Mouse (Mus musculus) olfactory bulb, adult 2 months (tissue): ENCODE measurements around the gene Dtymk. TPM values are rescaled to one million over a fixed set of nuclear protein-coding genes. Genes with fewer than 3 reads are reported as not detected.

Source experiments
- H3K27ac ChIP-seq: fragments of 200-500 bp; 2 replicates; pipeline ENCODE4 v1.5.1; 2012; ENCODE audit warnings: low read depth, low read length; ENCODE audit not compliant: insufficient read depth
- H3K4me1 ChIP-seq: fragments of 200-500 bp; 2 replicates; pipeline ENCODE4 v1.6.1; 2012; ENCODE audit warnings: low read length; ENCODE audit not compliant: control insufficient read depth, insufficient read depth
- H3K4me3 ChIP-seq: fragments of 200-500 bp; 2 replicates; pipeline ENCODE4 v1.5.1; 2012; ENCODE audit warnings: mild to moderate bottlenecking, low read depth, low read length, moderate library complexity; ENCODE audit not compliant: insufficient read depth
- CTCF ChIP-seq: fragments of 200-500 bp; IDR thresholded peaks from 2 replicates; pipeline ENCODE4 v1.5.1; 2012; ENCODE audit warnings: low read depth, mild to moderate bottlenecking, low read length, moderate library complexity; ENCODE audit not compliant: insufficient read depth
- POLR2A ChIP-seq: fragments of 200-500 bp; IDR thresholded peaks from 2 replicates; pipeline ENCODE4 v1.6.1; 2012; ENCODE audit warnings: mild to moderate bottlenecking, low read depth, low read length, moderate library complexity; ENCODE audit not compliant: insufficient read depth
- WGBS: fragments of 180-500 bp; shearing (Covaris S2); methylation state at CpG from one replicate; pipeline ENCODE4 v1.1.7; 2018; 5-methylcytosine and 5-hydroxymethylcytosine counted together
- polyA plus RNA-seq: library from polyadenylated mRNA; stranded (reverse); fragments of >200 nt; gene quantifications from 2 replicates; pipeline ENCODE4 v1.2.4, GENCODE M21; 2012; ENCODE audit warnings: low replicate concordance; ENCODE audit not compliant: missing spikeins, insufficient read depth, insufficient read length

Dtymk gene
- polyA plus RNA-seq, 1 experiment: not detected

DNA sequence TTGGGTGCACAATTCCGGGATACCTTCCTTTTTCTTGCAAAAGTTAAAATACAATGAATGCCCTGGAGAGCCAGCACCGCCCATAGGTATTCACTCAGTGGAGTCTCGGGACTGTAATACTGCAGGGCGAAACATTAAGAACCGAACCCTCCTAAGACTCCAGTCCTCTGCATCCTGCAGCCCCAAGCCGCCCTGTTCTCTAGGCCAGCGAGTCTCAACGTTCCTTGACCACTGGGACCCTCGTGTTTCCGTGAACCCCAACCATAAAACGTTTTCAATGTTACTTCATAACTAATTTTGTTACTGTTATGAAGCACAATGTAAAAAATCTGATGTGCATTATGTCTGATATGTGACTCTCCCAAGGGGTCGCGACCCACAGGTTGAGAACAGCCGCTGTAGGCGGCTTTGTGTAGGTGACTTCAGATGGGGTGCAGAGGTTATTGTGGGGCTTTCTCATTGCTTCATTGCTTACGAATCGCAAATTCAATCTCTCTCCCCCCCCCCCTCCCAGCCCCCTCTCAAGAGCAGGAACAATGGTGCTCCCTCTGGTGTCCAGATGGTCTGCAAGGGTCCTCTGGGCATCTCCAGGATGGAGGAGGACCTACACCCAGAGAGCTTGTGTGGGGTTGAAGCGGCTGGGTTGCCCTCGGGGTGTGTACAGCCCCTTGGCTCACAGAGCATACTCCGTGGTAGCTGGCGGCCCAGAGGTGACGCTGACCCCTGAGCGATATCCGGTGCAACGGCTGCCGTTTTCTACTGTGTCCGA, 24.2 kb upstream of the Dtymk start:
- TF ChIP-seq POLR2A: no peak
- TF ChIP-seq CTCF: no peak
- peak overlapping the region; percentile 97 for H3K27ac ChIP-seq
- 46% methylated on average over 27 of the region's 27 CpGs for WGBS
- peaks cover 15% of the 10 kb centered on the region for H3K4me1 ChIP-seq
- peak overlapping the region; percentile 65 for H3K4me3 ChIP-seq

DNA sequence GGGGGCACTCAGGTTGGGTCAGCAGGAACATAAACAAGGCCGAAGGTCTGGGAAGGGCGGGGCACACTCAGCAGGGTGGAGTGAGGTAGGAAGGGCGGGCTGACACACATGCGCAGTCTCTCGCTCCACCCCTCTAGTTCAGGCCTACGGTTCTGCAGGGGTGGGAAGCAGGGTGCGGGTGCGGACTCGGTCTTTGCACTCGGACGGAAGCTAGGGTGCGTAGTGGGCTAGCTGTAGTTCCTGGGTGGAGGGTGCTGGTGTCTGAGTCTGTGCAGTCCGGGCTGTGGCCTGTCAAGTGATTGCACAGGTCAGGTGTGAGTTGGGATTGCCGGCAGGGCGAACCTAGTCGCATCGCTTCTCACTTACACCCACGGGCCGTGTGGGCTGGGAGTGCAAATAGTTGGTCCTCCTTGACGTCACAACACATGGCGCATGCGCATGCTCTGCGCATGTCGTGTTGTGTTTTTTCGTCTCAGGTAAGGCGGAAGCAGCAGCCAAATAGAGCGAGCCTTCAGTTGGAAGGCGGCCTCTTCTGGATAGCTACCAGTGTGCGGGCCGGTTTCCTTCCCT, 23.5 kb upstream of the Dtymk start:
- under 1% methylated on average over 30 of the region's 30 CpGs for WGBS
- Histone ChIP-seq H3K4me3 (peak overlapping the region; percentile 65), H3K27ac (peak overlapping the region; percentile 97), H3K4me1 (peaks cover 15% of the 10 kb centered on the region)
- TF ChIP-seq POLR2A (peak; percentile 98), CTCF (no peak)

DNA sequence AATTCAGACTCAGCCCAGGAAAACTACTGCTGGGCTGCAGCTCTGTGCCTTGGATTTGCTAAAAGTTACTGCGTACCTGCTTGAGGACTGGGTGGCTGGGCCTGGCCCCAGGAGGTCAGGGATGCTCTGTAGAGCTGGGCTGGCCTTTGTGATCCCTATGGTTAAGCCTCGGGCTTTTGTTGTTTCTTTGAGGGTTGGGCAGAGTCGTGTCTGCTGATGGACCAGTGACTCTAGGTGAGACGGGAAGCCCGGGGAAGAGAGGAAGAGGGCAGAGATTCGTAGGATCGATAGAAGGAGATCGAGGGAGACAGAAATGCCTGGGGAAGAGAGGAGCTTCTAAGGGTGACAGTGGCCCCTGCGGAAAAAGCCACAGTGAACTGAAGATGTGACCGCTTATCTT, 22.9 kb upstream of the Dtymk start, which contains the start of gene D2hgdh:
TSS of gene D2hgdh (plus strand) at position 301 of the 400 bp plus-strand sequence.
- Histone ChIP-seq H3K4me1 (peaks cover 15% of the 10 kb centered on the region), H3K4me3 (peak within 1 kb of the TSS; percentile 65), H3K27ac (peak within 1 kb of the TSS; percentile 97)
- no peak for TF ChIP-seq CTCF
- TF ChIP-seq POLR2A: no peak
- 7% methylated on average over 10 of the region's 10 CpGs for WGBS

DNA sequence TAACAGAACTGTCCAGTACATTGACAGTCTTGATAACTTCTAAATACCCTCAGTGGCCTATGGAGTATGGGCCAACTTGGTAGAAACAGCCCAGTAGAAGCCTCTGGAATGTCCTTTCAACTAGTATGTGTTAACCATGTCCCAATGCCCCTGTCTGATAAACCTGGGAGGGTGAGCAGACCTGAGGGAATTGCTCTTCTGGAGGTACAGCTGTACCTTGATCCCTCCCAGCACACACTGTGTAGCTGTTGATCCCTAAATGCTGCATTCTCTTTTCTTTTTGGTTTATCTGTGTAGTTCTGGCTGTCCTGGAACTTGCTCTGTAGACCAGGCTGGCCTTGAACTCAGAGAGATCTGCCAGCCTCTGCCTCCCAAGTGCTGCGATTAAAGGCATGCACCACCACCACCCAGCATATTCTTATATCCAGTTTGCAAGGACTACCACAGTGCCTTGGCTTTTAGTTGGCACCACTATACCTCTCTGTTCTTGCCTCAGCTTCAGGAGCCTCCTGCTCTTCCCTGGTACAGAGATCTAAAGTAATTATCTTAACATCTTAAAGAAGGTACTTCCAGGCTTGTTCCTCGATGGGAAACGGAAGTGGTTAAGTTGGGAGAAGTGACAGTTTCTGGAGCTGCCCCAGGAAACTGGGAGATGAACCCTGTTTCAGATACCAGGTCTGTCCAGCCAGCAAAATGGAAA, 22.2 kb upstream of the Dtymk start:
- WGBS: 62% methylated on average over 3 of the region's 3 CpGs
- Histone ChIP-seq H3K27ac (no peak overlapping the region), H3K4me1 (peaks cover 15% of the 10 kb centered on the region), H3K4me3 (no peak overlapping the region)
- TF ChIP-seq CTCF: no peak
- no peak for TF ChIP-seq POLR2A

DNA sequence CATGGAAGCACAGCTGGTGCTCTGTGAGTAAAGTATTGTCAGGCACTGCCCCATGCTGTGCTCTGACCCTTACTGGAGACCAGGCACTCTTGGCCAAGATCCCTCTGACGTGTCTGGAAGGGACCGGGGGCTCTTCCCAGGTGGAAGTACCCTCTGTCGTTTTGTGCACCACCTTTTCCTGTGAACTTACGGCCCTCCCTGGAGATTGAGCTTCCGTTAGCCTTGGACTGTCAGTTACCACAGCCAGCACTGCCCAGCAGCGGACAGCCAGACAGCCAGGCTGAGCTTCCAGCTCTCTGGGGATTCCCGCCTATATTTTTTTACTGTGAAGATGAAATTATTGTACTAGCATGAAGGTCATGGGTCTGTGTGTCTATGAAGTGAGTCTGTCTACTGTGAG, 17.0 kb upstream of the Dtymk start:
- 88% methylated on average over 7 of the region's 7 CpGs for WGBS
- H3K27ac ChIP-seq: no peak overlapping the region
- no peak overlapping the region for H3K4me3 ChIP-seq
- TF ChIP-seq CTCF (no peak), POLR2A (no peak)
- no peaks in the 10 kb centered on the region for H3K4me1 ChIP-seq

DNA sequence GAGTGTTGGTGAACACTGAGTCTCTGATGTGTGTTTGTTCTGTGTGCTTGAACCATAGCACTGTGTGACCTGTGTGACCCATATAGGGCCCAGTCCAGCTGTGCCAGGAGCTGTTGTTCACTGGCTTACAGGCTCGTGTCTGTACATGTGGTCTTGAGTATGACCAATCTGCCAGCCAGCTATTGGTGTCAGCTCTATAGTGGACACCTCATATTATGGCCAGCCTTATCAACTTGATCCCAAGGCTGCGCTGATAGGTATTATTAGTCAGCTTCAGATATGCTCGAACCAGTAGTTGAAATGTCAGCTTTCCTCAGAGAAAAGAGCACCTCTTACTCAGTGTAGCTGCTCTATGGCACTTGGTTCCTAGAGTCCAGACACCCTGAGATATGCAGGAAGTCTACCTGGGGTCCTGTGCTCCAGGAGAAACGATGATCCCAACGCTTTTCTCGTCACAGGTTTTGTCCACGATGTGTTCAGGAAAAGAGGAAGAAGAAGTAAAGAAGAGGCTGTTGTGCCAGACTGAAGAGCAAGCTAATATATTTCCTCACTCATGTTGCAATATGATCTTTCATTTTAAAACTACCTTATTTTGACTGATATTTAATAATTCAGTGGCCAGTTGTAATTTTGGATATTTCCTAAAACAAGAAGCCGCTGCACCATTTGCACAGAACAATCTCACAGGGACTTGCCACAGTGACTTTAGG, 16.2 kb upstream of the Dtymk start:
- 92% methylated on average over 8 of the region's 8 CpGs for WGBS

DNA sequence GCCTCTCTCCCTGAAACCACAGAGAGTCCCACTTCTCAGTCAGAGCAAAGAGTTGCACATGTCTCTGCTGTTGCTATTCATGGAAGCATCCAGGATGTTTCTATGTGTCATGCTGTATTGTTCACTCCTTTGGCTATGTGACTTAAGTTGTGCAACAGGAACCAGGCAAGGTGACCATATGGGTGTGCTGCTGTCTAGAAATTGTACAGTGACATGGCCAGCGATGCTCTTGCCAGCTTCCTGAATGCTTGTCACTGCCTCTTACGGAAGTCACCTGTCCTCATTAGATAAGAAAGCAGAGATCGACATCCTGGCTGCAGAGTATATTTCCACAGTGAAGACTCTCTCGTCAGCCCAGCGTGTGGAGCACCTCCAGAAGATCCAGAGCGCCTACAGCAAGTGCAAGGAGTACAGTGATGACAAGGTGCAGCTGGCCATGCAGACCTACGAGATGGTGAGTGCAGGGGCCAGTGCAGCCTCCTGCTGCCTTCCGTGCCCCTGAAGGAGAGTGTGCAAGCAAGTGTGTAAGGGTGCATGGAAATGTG, 9.8 kb upstream of the Dtymk start:
- 93% methylated on average over 8 of the region's 8 CpGs for WGBS
- Histone ChIP-seq H3K4me3 (no peak overlapping the region), H3K27ac (no peak overlapping the region), H3K4me1 (no peaks in the 10 kb centered on the region)
- no peak for TF ChIP-seq CTCF
- no peak for TF ChIP-seq POLR2A

More for the DNA sequence above, 16.2 kb upstream of the Dtymk start:
- TF ChIP-seq POLR2A: no peak
- no peak for TF ChIP-seq CTCF
- Histone ChIP-seq H3K4me3 (no peak overlapping the region), H3K4me1 (no peaks in the 10 kb centered on the region), H3K27ac (no peak overlapping the region)

DNA sequence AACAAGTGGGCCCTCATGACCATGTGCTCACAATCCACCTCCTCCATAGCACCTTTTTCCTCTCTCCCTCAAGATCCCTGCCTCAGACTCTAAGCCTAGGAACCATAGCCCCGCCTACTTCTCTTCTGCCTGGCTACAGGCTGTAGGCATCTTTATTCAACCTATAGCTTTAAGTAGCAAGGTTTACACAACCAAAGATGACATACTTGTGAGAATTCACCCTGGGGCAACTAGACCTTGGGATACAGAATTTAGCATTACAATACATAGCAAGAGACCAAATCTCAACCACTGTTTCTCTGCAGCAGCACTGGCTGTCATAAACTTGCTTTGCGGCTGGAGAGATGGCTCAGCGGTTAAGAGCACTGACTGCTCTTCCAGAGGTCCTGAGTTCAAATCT, 8.3 kb upstream of the Dtymk start:
- no peak overlapping the region for H3K4me3 ChIP-seq
- H3K4me1 ChIP-seq: 0 out of 2 replicates have a peak, but pooled peaks cover 5% of the 10 kb centered on the region
- 98% methylated on average over 3 of the region's 3 CpGs for WGBS
- no peak for TF ChIP-seq POLR2A
- TF ChIP-seq CTCF: no peak
- no peak overlapping the region for H3K27ac ChIP-seq
